Mouse (Mus musculus) kidney, embryonic 16.5 days (tissue): ENCODE data around the gene Btbd9. TPM values are rescaled to one million over a fixed set of nuclear protein-coding genes. Genes with fewer than 3 reads are reported as not detected.

Experiments
- ATAC-seq: fragments of 200-750 bp; cut with Nextera tagmentation; 2 replicates; pipeline ENCODE4 v1.8.0; 2017; ENCODE audit warnings: moderate TSS enrichment; ENCODE audit not compliant: low FRiP score, low TSS enrichment
- H3K27ac ChIP-seq: fragments of 300-500 bp; sonication (generic); 2 replicates; pipeline ENCODE4 v1.5.1; 2014; ENCODE audit warnings: low read length
- H3K27me3 ChIP-seq: fragments of 300-500 bp; sonication (generic); 2 replicates; pipeline ENCODE4 v1.6.1; 2014; ENCODE audit warnings: low read length, control low read depth, mixed read lengths; ENCODE audit not compliant: insufficient read depth
- H3K36me3 ChIP-seq: fragments of 300-500 bp; sonication (generic); 2 replicates; pipeline ENCODE4 v1.6.1; 2014; ENCODE audit warnings: low read length, control low read depth, mixed read lengths; ENCODE audit not compliant: insufficient read depth
- H3K4me1 ChIP-seq: fragments of 300-500 bp; sonication (generic); 2 replicates; pipeline ENCODE4 v1.6.1; 2014; ENCODE audit warnings: low read length, control low read depth, mixed read lengths; ENCODE audit not compliant: insufficient read depth
- H3K4me2 ChIP-seq: fragments of 300-500 bp; sonication (generic); replicated peaks from 2 replicates; pipeline ENCODE4 v1.6.1; 2014; ENCODE audit warnings: low read depth, low read length
- H3K4me3 ChIP-seq: fragments of 300-500 bp; sonication (generic); 2 replicates; pipeline ENCODE4 v1.5.1; 2014; ENCODE audit warnings: mild to moderate bottlenecking, low read length
- H3K9ac ChIP-seq: fragments of 300-500 bp; sonication (generic); replicated peaks from 2 replicates; pipeline ENCODE4 v1.6.1; 2014; ENCODE audit warnings: low read length
- H3K9me3 ChIP-seq: fragments of 300-500 bp; sonication (generic); 2 replicates; pipeline ENCODE4 v1.6.1; 2016; ENCODE audit warnings: low read length, control low read depth
- WGBS: fragments of 180-500 bp; shearing (Covaris S2); extraction: QIAGEN DNeasy Blood & Tissue Kit; methylation state at CpG from one replicate; pipeline ENCODE4 v1.1.7; 2014; 5-methylcytosine and 5-hydroxymethylcytosine counted together
- polyA plus RNA-seq: library from polyadenylated mRNA; unstranded; fragments of >200 nt; fragmentation: Nextera tagmentation; extraction: Ambion mirVana; gene quantifications from 2 replicates; pipeline ENCODE4 v1.2.1, GENCODE M21; 2015

Gene Btbd9
- polyA plus RNA-seq, 1 experiment from 2014 or later: 58.3 TPM

GRCm38 (mm10) chr17:30334257-30334656 is 242.0 kb downstream of the Btbd9 start:
- H3K27me3 ChIP-seq: no peaks in the 10 kb centered on the region

GRCm38 (mm10) chr17:30333136-30333535 is 243.2 kb downstream of the Btbd9 start:
- no peak overlapping the region for H3K4me2 ChIP-seq
- no peak overlapping the region for H3K4me3 ChIP-seq
- no peaks in the 10 kb centered on the region for H3K36me3 ChIP-seq
- no peaks in the 10 kb centered on the region for H3K27me3 ChIP-seq
- no peaks in the 10 kb centered on the region for H3K9me3 ChIP-seq
- peaks cover 10% of the 10 kb centered on the region for H3K4me1 ChIP-seq
- ATAC-seq: no peak
- WGBS: 77% methylated on average over 4 of the region's 4 CpGs
- no peak overlapping the region for H3K27ac ChIP-seq
- no peak overlapping the region for H3K9ac ChIP-seq

More at GRCm38 (mm10) chr17:30334257-30334656, 242.0 kb downstream of the Btbd9 start:
- Histone ChIP-seq H3K9ac (no peak overlapping the region), H3K4me1 (peaks cover 10% of the 10 kb centered on the region), H3K9me3 (no peaks in the 10 kb centered on the region), H3K27ac (no peak overlapping the region), H3K4me3 (no peak overlapping the region), H3K36me3 (no peaks in the 10 kb centered on the region), H3K4me2 (no peak overlapping the region)
- no peak for ATAC-seq
- 91% methylated on average over 6 of the region's 6 CpGs for WGBS

GRCm38 (mm10) chr17:30331380-30331779 is 244.9 kb downstream of the Btbd9 start:
- H3K9me3 ChIP-seq: no peaks in the 10 kb centered on the region
- H3K27me3 ChIP-seq: no peaks in the 10 kb centered on the region
- WGBS: 73% methylated on average over 6 of the region's 6 CpGs
- no peak overlapping the region for H3K27ac ChIP-seq
- H3K4me1 ChIP-seq: peaks cover 6% of the 10 kb centered on the region
- no peaks in the 10 kb centered on the region for H3K36me3 ChIP-seq
- H3K9ac ChIP-seq: no peak overlapping the region
- no peak overlapping the region for H3K4me2 ChIP-seq
- no peak for ATAC-seq
- H3K4me3 ChIP-seq: no peak overlapping the region

GRCm38 (mm10) chr17:30329531-30329930 is 246.8 kb downstream of the Btbd9 start:
- 77% methylated on average over 2 of the region's 2 CpGs for WGBS
- ATAC-seq: no peak
- no peaks in the 10 kb centered on the region for H3K9me3 ChIP-seq
- no peaks in the 10 kb centered on the region for H3K36me3 ChIP-seq
- H3K9ac ChIP-seq: no peak overlapping the region
- H3K4me1 ChIP-seq: no peaks in the 10 kb centered on the region
- no peak overlapping the region for H3K27ac ChIP-seq
- H3K4me3 ChIP-seq: no peak overlapping the region
- H3K4me2 ChIP-seq: no peak overlapping the region
- H3K27me3 ChIP-seq: no peaks in the 10 kb centered on the region

GRCm38 (mm10) chr17:30328924-30329323 is 247.4 kb downstream of the Btbd9 start:
- no peak for ATAC-seq

GRCm38 (mm10) chr17:30326906-30327305 is 249.4 kb downstream of the Btbd9 start:
- WGBS: 86% methylated on average over 1 of the region's 1 CpGs
- Histone ChIP-seq H3K4me3 (no peak overlapping the region), H3K36me3 (no peaks in the 10 kb centered on the region), H3K9me3 (no peaks in the 10 kb centered on the region), H3K4me1 (no peaks in the 10 kb centered on the region), H3K9ac (no peak overlapping the region), H3K4me2 (no peak overlapping the region), H3K27ac (no peak overlapping the region), H3K27me3 (no peaks in the 10 kb centered on the region)
- ATAC-seq: no peak

More at GRCm38 (mm10) chr17:30328924-30329323, 247.4 kb downstream of the Btbd9 start:
- Histone ChIP-seq H3K4me2 (no peak overlapping the region), H3K27ac (no peak overlapping the region), H3K36me3 (no peaks in the 10 kb centered on the region), H3K4me3 (no peak overlapping the region), H3K27me3 (no peaks in the 10 kb centered on the region), H3K9ac (no peak overlapping the region), H3K4me1 (no peaks in the 10 kb centered on the region), H3K9me3 (no peaks in the 10 kb centered on the region)
- WGBS: 82% methylated on average over 5 of the region's 5 CpGs

- Histone ChIP-seq H3K4me3 (no peak overlapping the region), H3K27ac (no peak overlapping the region), H3K27me3 (no peaks in the 10 kb centered on the region), H3K4me1 (no peaks in the 10 kb centered on the region), H3K4me2 (no peak overlapping the region), H3K9me3 (no peaks in the 10 kb centered on the region), H3K9ac (no peak overlapping the region), H3K36me3 (no peaks in the 10 kb centered on the region)
- 92% methylated on average over 1 of the region's 1 CpGs for WGBS
- no peak for ATAC-seq
Measured at GRCm38 (mm10) chr17:30320301-30320700, 256.0 kb downstream of the Btbd9 start.

GRCm38 (mm10) chr17:30312688-30313087 is 263.6 kb downstream of the Btbd9 start:
- 57% methylated on average over 4 of the region's 4 CpGs for WGBS

GRCm38 (mm10) chr17:30309627-30310026 is 266.7 kb downstream of the Btbd9 start:
- H3K9me3 ChIP-seq: no peaks in the 10 kb centered on the region
- no peak overlapping the region for H3K4me2 ChIP-seq
- H3K27ac ChIP-seq: no peak overlapping the region
- H3K36me3 ChIP-seq: no peaks in the 10 kb centered on the region
- no peak overlapping the region for H3K4me3 ChIP-seq
- H3K9ac ChIP-seq: no peak overlapping the region
- WGBS: 72% methylated on average over 4 of the region's 4 CpGs
- no peaks in the 10 kb centered on the region; the same call in 1 of the 2 replicates for H3K4me1 ChIP-seq
- no peaks in the 10 kb centered on the region for H3K27me3 ChIP-seq
- no peak for ATAC-seq

More at GRCm38 (mm10) chr17:30312688-30313087, 263.6 kb downstream of the Btbd9 start:
- H3K4me3 ChIP-seq: no peak overlapping the region
- H3K4me2 ChIP-seq: no peak overlapping the region
- H3K9me3 ChIP-seq: no peaks in the 10 kb centered on the region
- H3K9ac ChIP-seq: no peak overlapping the region
- no peaks in the 10 kb centered on the region for H3K27me3 ChIP-seq
- no peaks in the 10 kb centered on the region; the same call in 1 of the 2 replicates for H3K4me1 ChIP-seq
- H3K36me3 ChIP-seq: no peaks in the 10 kb centered on the region
- H3K27ac ChIP-seq: no peak overlapping the region
- no peak for ATAC-seq

GRCm38 (mm10) chr17:30308889-30309288 is 267.4 kb downstream of the Btbd9 start:
- no peaks in the 10 kb centered on the region for H3K36me3 ChIP-seq
- no peak for ATAC-seq
- H3K27ac ChIP-seq: no peak overlapping the region
- H3K4me2 ChIP-seq: no peak overlapping the region
- H3K27me3 ChIP-seq: no peaks in the 10 kb centered on the region
- no peak overlapping the region for H3K4me3 ChIP-seq
- no peak overlapping the region for H3K9ac ChIP-seq
- 88% methylated on average over 4 of the region's 4 CpGs for WGBS
- no peaks in the 10 kb centered on the region; the same call in 1 of the 2 replicates for H3K4me1 ChIP-seq
- H3K9me3 ChIP-seq: no peaks in the 10 kb centered on the region
